In the genomic region with DNA sequence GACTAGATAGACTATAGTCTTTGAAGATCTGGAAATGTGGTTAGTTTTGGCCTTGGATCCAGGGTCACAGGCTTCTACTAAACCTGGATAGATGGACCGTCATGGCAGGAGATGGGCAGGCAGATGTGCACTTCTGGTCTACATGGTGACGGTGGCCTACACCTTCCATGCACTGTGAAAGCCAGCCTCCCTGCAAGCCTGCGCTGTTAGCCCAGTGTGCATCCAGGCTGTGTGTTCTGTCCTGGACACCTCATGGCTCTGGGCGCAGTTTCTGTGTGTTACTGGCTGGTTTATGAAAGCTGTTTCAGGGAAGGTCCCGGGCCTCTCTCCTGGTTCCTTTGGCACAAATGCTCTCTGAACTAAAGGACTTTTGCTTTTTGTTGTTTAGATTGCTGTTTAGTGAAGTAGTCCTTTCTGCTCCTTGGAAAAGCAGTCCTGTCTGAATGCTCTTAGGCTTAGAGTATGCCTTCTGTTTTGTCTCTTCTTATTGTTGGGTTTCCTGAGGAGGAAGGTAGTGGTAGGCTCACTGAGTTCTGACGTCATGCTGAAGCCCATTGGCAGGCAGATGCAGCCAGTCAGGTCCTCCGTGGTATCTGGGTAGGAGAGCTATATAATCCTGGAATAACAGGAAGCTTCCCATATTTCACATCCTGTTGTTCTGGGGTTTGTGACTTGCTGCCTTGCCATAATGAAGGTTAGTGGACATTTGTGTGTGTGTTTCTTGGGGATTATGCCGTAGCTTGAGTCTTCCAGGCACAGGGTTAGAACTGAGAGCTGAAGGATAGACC, we compare ENCODE assay signal across 9 mouse cellular contexts. TPM values are rescaled to one million over a fixed set of nuclear protein-coding genes. Genes with fewer than 3 reads are reported as not detected.
DNase-seq lines count a peak whose midpoint lies in the region; ATAC-seq lines count a peak whose summit lies in the region.
"Had no signal": no experiment of that assay in that cellular context is flagged by ENCODE, and none has a peak within 500 bp of the region (broad histone marks: within the 10 kb centered on the region; RNA-seq: fewer than 3 reads in every experiment).

No protein-coding gene starts in this region.

- H3K4me2 ChIP-seq in intestine, embryonic 16.5 days (ENCODE audit: low read depth, low read length), result no peak overlapping the region
- peak overlapping the region; percentile 46; the same call in 1 of the 2 replicates for H3K4me2 ChIP-seq in lung, embryonic 15.5 days
- H3K4me2 ChIP-seq: liver, embryonic 15.5 days had no signal

- H3K36me3 ChIP-seq in intestine, embryonic 16.5 days (ENCODE audit: control insufficient read depth, insufficient read depth, low read length), result 0 out of 2 replicates have a peak, but pooled peaks cover 6% of the 10 kb centered on the region
- peaks cover 21% of the 10 kb centered on the region for H3K36me3 ChIP-seq in lung, embryonic 15.5 days

- H3K27me3 ChIP-seq in intestine, embryonic 16.5 days (replicated peaks; ENCODE audit: control insufficient read depth, insufficient read depth, low read length), result no peaks in the 10 kb centered on the region
- H3K27me3 ChIP-seq in lung, embryonic 15.5 days, result no peaks in the 10 kb centered on the region
- H3K27me3 ChIP-seq: liver, embryonic 15.5 days had no signal

- H3K9ac ChIP-seq in intestine, embryonic 16.5 days (ENCODE audit: low read depth, low read length), result no peak overlapping the region
- 0 out of 2 replicates have a peak overlapping the region, but pooled peaks have one; percentile 13 for H3K9ac ChIP-seq in lung, embryonic 15.5 days
- H3K9ac ChIP-seq: liver, embryonic 15.5 days had no signal

- peak; percentile 25 for DNase-seq in embryo, embryonic 10 days (ENCODE audit: low spot score)
- DNase-seq in embryo, embryonic 9.5 days (ENCODE audit: extremely low spot score), result no peak
- DNase-seq in cerebellum, postnatal 10 days, result peak; percentile 48 to 54
- no peak for DNase-seq in urinary bladder, postnatal 4 days (ENCODE audit: low spot score in 2 of 2)
- no peak for DNase-seq in retina, postnatal 1 day
- no peak for DNase-seq in urinary bladder, adult 18-20 months (ENCODE audit: low spot score in 2 of 2)

- no peaks in the 10 kb centered on the region for H3K9me3 ChIP-seq in intestine, embryonic 16.5 days (ENCODE audit: control insufficient read depth, low read length)
- H3K9me3 ChIP-seq in lung, embryonic 15.5 days, result no peaks in the 10 kb centered on the region
- H3K9me3 ChIP-seq: liver, embryonic 15.5 days had no signal

- WGBS in intestine, embryonic 16.5 days, result 77% methylated on average over 8 of the region's 8 CpGs
- WGBS in lung, embryonic 15.5 days, result 74% methylated on average over 8 of the region's 8 CpGs

- H3K4me3 ChIP-seq in intestine, embryonic 16.5 days (ENCODE audit: low read length), result no peak overlapping the region
- peak overlapping the region; percentile 34 for H3K4me3 ChIP-seq in lung, embryonic 15.5 days
- H3K4me3 ChIP-seq: liver, embryonic 15.5 days had no signal

- H3K4me1 ChIP-seq in intestine, embryonic 16.5 days (ENCODE audit: control insufficient read depth, insufficient read depth, low read length), result peaks cover 31% of the 10 kb centered on the region
- H3K4me1 ChIP-seq in lung, embryonic 15.5 days, result peaks cover 33% of the 10 kb centered on the region

- peak overlapping the region; percentile 16; the same call in 1 of the 2 replicates for H3K27ac ChIP-seq in intestine, embryonic 16.5 days (ENCODE audit: low read length)
- peak overlapping the region; percentile 76 for H3K27ac ChIP-seq in lung, embryonic 15.5 days
- H3K27ac ChIP-seq: liver, embryonic 15.5 days had no signal

- ATAC-seq in intestine, embryonic 16.5 days, result no peak
- ATAC-seq in lung, embryonic 15.5 days (ENCODE audit: borderline replicate concordance, extremely low read depth, low FRiP score, low TSS enrichment), result no peak

RNA-seq across cellular contexts. Expression of a gene that starts 51.3 kb away (rescaled TPM):
- 23.9 and 24.0 TPM in 2 replicates for polyA plus RNA-seq in intestine, embryonic 16.5 days (2015; fragmentation: Nextera tagmentation; extraction: Ambion mirVana)
- polyA plus RNA-seq in lung, embryonic 15.5 days (2015; fragmentation: Nextera tagmentation; extraction: Ambion mirVana), result 35.1 and 39.0 TPM in 2 replicates

Comparison
In these comparisons a context has a peak if more than half of its experiments do, and no peak if none do; other contexts are left out.
1. DNase-seq: peak in embryo, embryonic 10 days (single experiment) and cerebellum, postnatal 10 days (2 of 2); none in embryo, embryonic 9.5 days (single experiment), urinary bladder, postnatal 4 days (0 of 2), retina, postnatal 1 day (single experiment) and urinary bladder, adult 18-20 months (0 of 2).